Mouse (Mus musculus) myocyte (in vitro differentiated cells): ENCODE measurements around the gene Ubr2. TPM values are rescaled to one million over a fixed set of nuclear protein-coding genes. Genes with fewer than 3 reads are reported as not detected.

Source experiments
- H3K27me3 ChIP-seq: one replicate; pipeline ENCODE4 v1.6.1; 2011; ENCODE audit not compliant: control insufficient read depth, insufficient read depth, insufficient read length
- H3K36me3 ChIP-seq: one replicate; pipeline ENCODE4 v1.6.1; 2011; ENCODE audit not compliant: control insufficient read depth, insufficient read depth
- H3K4me2 ChIP-seq: one replicate; pipeline ENCODE4 v1.6.1; 2011; ENCODE audit warnings: low read depth, control low read depth
- H3K4me3 ChIP-seq: one replicate; pipeline ENCODE4 v1.5.1; 2011; ENCODE audit warnings: mild to moderate bottlenecking, control low read depth, moderate library complexity
- H3K79me2 ChIP-seq: one replicate; pipeline ENCODE4 v1.6.1; 2011; ENCODE audit not compliant: control insufficient read depth, insufficient read depth
- H3ac ChIP-seq: one replicate; pipeline ENCODE4 v1.6.1; 2011; ENCODE audit not compliant: control insufficient read depth, insufficient read length
- CEBPB ChIP-seq: IDR thresholded peaks from 2 replicates; pipeline ENCODE4 v1.6.1; 2011; ENCODE audit warnings: mild to moderate bottlenecking, moderate library complexity; ENCODE audit not compliant: poor library complexity, insufficient read depth, severe bottlenecking
- E2F4 ChIP-seq: IDR thresholded peaks from one replicate; pipeline ENCODE4 v1.6.1; 2011; ENCODE audit warnings: mild to moderate bottlenecking, control low read depth, moderate library complexity; ENCODE audit not compliant: insufficient read depth
- MAX ChIP-seq: IDR thresholded peaks from one replicate; pipeline ENCODE4 v1.6.1; 2011; ENCODE audit warnings: low read depth, mild to moderate bottlenecking, control low read depth
- MYOD1 ChIP-seq, 3 experiments: IDR thresholded peaks; one replicate each; pipeline ENCODE4 v1.6.1; 2011; ENCODE audit warnings: control low read depth in 2 of 3, low read depth in 2 of 3, mild to moderate bottlenecking in 2 of 3, moderate library complexity in 1 of 3; ENCODE audit not compliant: insufficient read length in 2 of 3, control insufficient read depth in 1 of 3
- MYOG ChIP-seq, 3 experiments: IDR thresholded peaks; one replicate each; pipeline ENCODE4 v1.6.1; 2011; ENCODE audit warnings: control low read depth in 2 of 3, low read depth in 2 of 3, mild to moderate bottlenecking in 2 of 3; ENCODE audit not compliant: insufficient read length in 2 of 3, control insufficient read depth in 1 of 3, insufficient read depth in 1 of 3
- POLR2A ChIP-seq: IDR thresholded peaks from one replicate; pipeline ENCODE4 v1.6.1; 2011; ENCODE audit warnings: low read depth, mild to moderate bottlenecking, control low read depth, moderate library complexity; ENCODE audit not compliant: insufficient read length
- POLR2AphosphoS2 ChIP-seq: IDR thresholded peaks from one replicate; pipeline ENCODE4 v1.6.1; 2011; ENCODE audit warnings: low read depth, control low read depth; ENCODE audit not compliant: insufficient read length
- REST ChIP-seq: IDR thresholded peaks from one replicate; pipeline ENCODE4 v1.6.1; 2011; ENCODE audit warnings: mild to moderate bottlenecking, control low read depth, moderate library complexity; ENCODE audit not compliant: insufficient read depth, insufficient read length
- SRF ChIP-seq: IDR thresholded peaks from one replicate; pipeline ENCODE4 v1.6.1; 2011; ENCODE audit warnings: low read depth; ENCODE audit not compliant: control insufficient read depth, insufficient read length
- TCF12 ChIP-seq: IDR thresholded peaks from one replicate; pipeline ENCODE4 v1.6.1; 2011; ENCODE audit warnings: mild to moderate bottlenecking, control low read depth; ENCODE audit not compliant: poor library complexity, insufficient read depth, severe bottlenecking
- TCF3 ChIP-seq: IDR thresholded peaks from one replicate; pipeline ENCODE4 v1.6.1; 2011; ENCODE audit warnings: low read depth, control low read depth; ENCODE audit not compliant: insufficient read length
- USF1 ChIP-seq: IDR thresholded peaks from one replicate; pipeline ENCODE4 v1.6.1; 2011; ENCODE audit warnings: low read depth, mild to moderate bottlenecking, control low read depth, moderate library complexity
- polyA plus RNA-seq: library from polyadenylated mRNA; unstranded; fragments of >200 nt; fragmentation: generic; extraction: Trizol; gene quantifications from one replicate; pipeline ENCODE4 v1.2.1, GENCODE M21; 2012; ENCODE audit warnings: missing spikeins

The Ubr2 gene
- polyA plus RNA-seq, 1 experiment = 36.9 TPM

GRCm38 (mm10) chr17:46895426-46895825 lies 114.9 kb downstream of the Ubr2 start:
- no peak overlapping the region for H3K4me3 ChIP-seq

GRCm38 (mm10) chr17:46890843-46891594 lies 119.3 kb downstream of the Ubr2 start:
- Histone ChIP-seq H3K4me2 (peak overlapping the region; percentile 97), H3K79me2 (peaks cover 27% of the 10 kb centered on the region), H3ac (peak overlapping the region; percentile 69), H3K27me3 (no peaks in the 10 kb centered on the region), H3K36me3 (no peaks in the 10 kb centered on the region), H3K4me3 (peak overlapping the region; percentile 87)
- TF ChIP-seq CEBPB (no peak), POLR2A (no peak), SRF (no peak), MYOD1 (IDR thresholded peaks at IDR 0.05; ENCODE audit: control insufficient read depth in 1 of 3, insufficient read length in 2 of 3, low read depth in 2 of 3) (peak in 1 of 3 experiments; percentile 7), REST (no peak)

More at GRCm38 (mm10) chr17:46895426-46895825, 114.9 kb downstream of the Ubr2 start:
- no peak for TF ChIP-seq TCF12
- no peak for TF ChIP-seq MYOD1 (IDR thresholded peaks at IDR 0.05; ENCODE audit: control insufficient read depth in 1 of 3, insufficient read length in 2 of 3, low read depth in 2 of 3)
- no peak for TF ChIP-seq CEBPB
- no peak for TF ChIP-seq USF1
- no peak for TF ChIP-seq MAX
- no peak for TF ChIP-seq SRF
- no peak for TF ChIP-seq POLR2A
- TF ChIP-seq TCF3 = no peak
- no peak for TF ChIP-seq MYOG (IDR thresholded peaks at IDR 0.05; ENCODE audit: control insufficient read depth in 1 of 3, insufficient read depth in 1 of 3, insufficient read length in 2 of 3, low read depth in 2 of 3)
- no peak for TF ChIP-seq POLR2AphosphoS2
- no peak for TF ChIP-seq E2F4
- no peak for TF ChIP-seq REST
- peaks cover 23% of the 10 kb centered on the region for H3K79me2 ChIP-seq
- H3K36me3 ChIP-seq = no peaks in the 10 kb centered on the region
- no peaks in the 10 kb centered on the region for H3K27me3 ChIP-seq
- H3ac ChIP-seq = no peak overlapping the region
- H3K4me2 ChIP-seq = no peak overlapping the region

- TF ChIP-seq TCF3 (no peak), CEBPB (no peak), TCF12 (no peak), MAX (no peak), POLR2A (peak; percentile 100), USF1 (no peak), MYOD1 (IDR thresholded peaks at IDR 0.05; ENCODE audit: control insufficient read depth in 1 of 3, insufficient read length in 2 of 3, low read depth in 2 of 3) (no peak), E2F4 (no peak), POLR2AphosphoS2 (peak; percentile 99), REST (peak; percentile 55), SRF (no peak), MYOG (IDR thresholded peaks at IDR 0.05; ENCODE audit: control insufficient read depth in 1 of 3, insufficient read depth in 1 of 3, insufficient read length in 2 of 3, low read depth in 2 of 3) (peak in 1 of 3 experiments; percentile 15)
- peak within 1 kb of the TSS; percentile 87 for H3K4me3 ChIP-seq
- H3K36me3 ChIP-seq = no peaks in the 10 kb centered on the region
- peak within 1 kb of the TSS; percentile 97 for H3K4me2 ChIP-seq
- H3K79me2 ChIP-seq = peaks cover 27% of the 10 kb centered on the region
- H3K27me3 ChIP-seq = no peaks in the 10 kb centered on the region
- peak within 1 kb of the TSS; percentile 69 for H3ac ChIP-seq
These were observed 120.1 kb downstream of the Ubr2 start, which contains the start of gene Tbcc for GRCm38 (mm10) chr17:46890116-46890815. Gene Tbcc (plus strand): TSS chr17:46890684.

GRCm38 (mm10) chr17:46889450-46890084 lies 120.8 kb downstream of the Ubr2 start:
- Histone ChIP-seq H3K4me2 (peak overlapping the region; percentile 94), H3K4me3 (peak overlapping the region; percentile 87), H3K36me3 (no peaks in the 10 kb centered on the region), H3K79me2 (peaks cover 30% of the 10 kb centered on the region), H3ac (peak overlapping the region; percentile 69), H3K27me3 (no peaks in the 10 kb centered on the region)
- TF ChIP-seq MYOD1 (IDR thresholded peaks at IDR 0.05; ENCODE audit: control insufficient read depth in 1 of 3, insufficient read length in 2 of 3, low read depth in 2 of 3) = peak in 1 of 3 experiments; percentile 31
- peak; percentile 83 for TF ChIP-seq POLR2AphosphoS2
- no peak for TF ChIP-seq MAX
- TF ChIP-seq POLR2A = peak; percentile 90
- peak; percentile 34 for TF ChIP-seq SRF
